Mouse (Mus musculus): ENCODE measurements at regions not wholly inside any gene's neighbourhood (a gene's known extent, or its start where the extent isn't known, plus 50 kb on each side); places are given as distances from the start of the nearest gene placed in this dataset.

GRCm38 (mm10) chrX:11482141-11482540 lies 154.5 kb downstream of the H2al1j start:
- TF ChIP-seq CTCF (IDR thresholded peaks at IDR 0.05; ENCODE audit: borderline replicate concordance, insufficient read depth, low read depth, low read length) = no peak
- no peak for TF ChIP-seq POLR2A (IDR thresholded peaks at IDR 0.05; ENCODE audit: borderline replicate concordance, insufficient read depth, low read length)
